Mouse (Mus musculus): ENCODE results near the gene Mex3d.
A peak's percentile ranks its signal among the peaks of the same experiment; 100 is the strongest.
"Not testable (repeated sequence)": the region's sequence is repeated elsewhere in the genome, so short reads cannot be mapped to it uniquely, and the experiment has no call there.

Gene Mex3d

DNA sequence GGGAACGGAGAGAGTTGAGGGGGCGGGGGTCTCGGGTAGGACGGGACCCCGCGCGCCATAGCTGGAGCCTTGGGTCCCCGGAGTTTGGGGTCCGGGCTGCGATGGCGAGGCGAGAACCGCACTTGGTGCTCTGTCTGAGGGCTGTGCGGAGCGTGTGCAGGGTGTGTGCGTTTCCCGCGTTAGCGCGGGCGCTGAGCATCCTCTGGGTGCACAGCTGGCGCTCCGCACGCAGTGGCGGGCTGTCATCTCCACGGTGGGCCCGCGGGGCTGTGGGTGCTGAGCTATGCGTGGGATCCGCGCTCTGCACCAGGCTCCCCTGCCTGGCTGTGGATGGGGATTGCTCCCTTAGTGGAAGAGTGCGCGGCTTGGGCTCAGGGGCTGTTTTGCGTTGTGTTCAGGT lies 30.7 kb downstream of the Mex3d start:
- no peak for DNase-seq (ENCODE audit: low spot score)

DNA sequence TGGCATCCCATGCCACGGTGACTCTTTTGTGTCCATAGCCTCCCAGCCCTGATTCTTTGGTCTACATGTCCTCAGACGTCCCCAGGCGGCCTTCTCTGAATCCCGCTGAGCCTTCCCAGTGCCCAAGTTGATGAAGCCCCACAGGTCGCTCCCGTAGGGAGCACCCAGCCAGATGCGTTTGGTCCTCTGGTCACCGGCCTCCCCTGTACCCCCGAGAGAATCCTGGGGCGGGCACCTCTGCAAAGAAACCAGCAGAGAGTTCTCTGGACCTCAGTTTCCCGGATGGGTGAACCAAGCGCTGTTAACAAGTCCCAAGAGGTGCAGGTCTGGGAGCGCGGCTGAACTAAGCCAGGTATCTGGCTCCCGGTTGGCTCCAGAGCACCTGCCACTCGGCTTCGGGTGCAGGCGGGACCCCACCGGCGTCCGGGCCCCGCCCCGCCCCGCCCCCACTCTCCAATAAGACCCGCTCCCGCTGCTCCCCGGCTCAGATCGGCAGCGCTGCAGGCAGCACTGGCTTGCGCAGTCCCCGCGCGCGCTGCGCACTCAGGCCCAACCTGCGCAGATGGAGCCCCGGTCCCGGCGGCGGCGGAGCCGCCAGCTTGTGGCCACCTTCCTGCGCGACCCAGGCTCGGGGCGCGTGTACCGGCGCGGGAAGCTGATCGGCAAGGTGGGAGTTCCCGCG lies 31.3 kb downstream of the Mex3d start, which contains the start of gene Plk5:
Gene Plk5 (plus strand): TSS at position 459 of the 682 bp plus-strand sequence.
- no peak for DNase-seq (ENCODE audit: low spot score)

DNA sequence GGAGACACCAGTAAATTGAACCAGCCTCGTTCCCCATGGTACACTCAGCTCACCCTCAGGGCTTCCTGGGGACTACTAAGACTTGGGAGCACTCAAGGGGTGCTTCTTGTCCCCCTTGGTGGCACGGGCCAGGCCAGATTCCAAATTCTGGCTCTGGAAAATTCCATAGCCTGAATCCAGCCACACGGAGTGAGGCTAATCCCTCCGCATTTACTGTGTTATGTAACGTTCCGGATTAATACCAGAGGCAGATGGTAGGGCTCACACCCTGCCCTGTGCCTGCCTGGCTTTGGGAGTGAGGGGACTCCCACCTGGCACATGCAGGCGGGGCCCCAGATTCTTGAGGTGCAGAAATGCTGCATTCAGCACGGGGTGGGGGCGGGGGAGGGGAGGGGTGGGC lies 32.0 kb downstream of the Mex3d start:
- no peak for DNase-seq (ENCODE audit: low spot score)

DNA sequence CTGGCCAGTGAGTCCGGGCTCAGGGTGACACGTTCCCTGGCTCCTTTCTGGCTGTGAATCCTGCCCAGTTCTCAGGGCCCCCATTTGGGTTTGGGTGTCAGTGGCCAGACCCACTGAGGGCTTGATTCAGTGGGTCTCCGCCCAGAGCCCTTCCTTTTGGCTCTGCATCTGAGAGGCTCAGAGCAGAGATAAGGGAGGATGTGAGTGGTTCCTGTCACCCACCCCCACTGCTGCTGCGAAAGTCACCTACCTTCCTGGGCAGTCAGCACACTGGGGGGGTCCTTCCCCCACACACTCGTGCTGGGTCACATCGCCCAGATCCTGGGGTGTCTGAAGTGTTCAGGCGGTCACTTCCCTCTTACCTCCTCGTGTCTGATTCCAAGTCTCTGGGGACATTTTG lies 34.7 kb downstream of the Mex3d start:
- no peak for DNase-seq (ENCODE audit: low spot score)

DNA sequence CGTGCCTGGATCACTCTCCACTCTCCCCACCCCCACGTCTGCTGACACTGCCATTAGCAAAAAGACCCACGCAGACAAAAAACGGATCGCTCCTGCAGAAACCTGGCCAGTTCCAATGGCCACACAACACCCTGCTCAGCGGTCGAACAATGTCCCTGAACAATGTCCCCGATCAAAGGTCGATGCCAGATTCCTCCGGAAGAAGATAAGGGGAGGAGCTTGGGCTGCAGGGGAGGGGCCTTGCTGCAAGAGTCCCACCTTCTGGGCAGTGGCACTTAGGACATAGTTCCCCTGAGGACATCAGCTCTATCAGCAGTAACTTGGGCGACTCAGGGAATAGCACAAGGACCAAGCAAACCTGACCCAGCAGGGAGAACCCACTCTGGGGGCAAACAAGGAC lies 35.6 kb downstream of the Mex3d start:
- DNase-seq (ENCODE audit: low spot score), result no peak

- DNase-seq (ENCODE audit: low spot score), result peak; percentile 90
Measured at GRCm38 (mm10) chr10:80350292-80350691, 37.2 kb downstream of the Mex3d start.

DNA sequence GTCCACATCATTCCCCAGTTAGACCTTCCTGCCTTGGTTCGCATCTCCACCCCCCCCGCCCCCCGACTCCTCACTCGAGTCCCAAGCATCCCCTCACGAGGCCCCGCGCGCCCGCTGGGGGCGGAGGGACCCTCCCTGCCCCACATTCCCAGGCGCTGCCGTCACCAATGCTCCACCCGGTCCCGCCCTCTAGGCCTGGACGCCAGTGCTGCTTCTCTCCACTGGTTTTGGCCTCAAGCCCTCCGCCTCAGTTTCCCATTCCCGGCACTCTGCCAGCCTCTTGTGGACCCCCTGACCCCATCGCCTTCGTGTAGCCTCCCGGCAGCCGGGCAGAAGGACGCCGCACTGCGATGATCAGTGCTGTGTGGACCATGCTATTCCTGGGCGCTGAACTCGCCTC lies 38.5 kb downstream of the Mex3d start:
- DNase-seq (ENCODE audit: low spot score), result no peak

DNA sequence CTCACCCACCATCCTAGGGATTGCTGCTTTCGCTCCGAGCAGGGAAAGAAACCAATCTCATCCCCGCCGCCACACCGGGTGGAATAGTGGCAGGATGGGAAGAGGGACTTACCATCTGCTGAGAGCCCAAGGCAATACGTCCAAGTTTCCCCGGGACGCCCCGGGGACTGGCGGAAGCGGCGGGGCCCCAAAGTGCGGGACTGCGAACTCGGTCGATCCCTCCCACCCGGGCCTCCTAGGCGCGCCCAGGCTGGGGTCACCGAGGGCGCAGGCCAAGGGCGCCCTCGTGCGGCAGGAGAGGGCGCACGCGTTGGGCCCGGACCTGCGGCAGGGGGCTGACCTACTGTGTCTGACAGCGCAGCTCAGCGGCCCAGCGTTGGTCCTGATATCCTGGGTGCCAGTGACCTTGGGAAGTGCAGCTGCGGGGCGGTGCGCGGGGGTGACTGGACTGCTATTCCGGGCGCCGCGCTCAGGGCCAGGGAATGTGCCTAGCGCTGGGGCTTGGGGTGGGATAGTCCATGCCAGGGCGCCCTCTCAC lies 39.1 kb downstream of the Mex3d start, which contains the start of gene Adamtsl5:
Gene Adamtsl5 (minus strand): TSS at position 169 of the 538 bp plus-strand sequence.
- DNase-seq (ENCODE audit: low spot score), result peak; percentile 79

DNA sequence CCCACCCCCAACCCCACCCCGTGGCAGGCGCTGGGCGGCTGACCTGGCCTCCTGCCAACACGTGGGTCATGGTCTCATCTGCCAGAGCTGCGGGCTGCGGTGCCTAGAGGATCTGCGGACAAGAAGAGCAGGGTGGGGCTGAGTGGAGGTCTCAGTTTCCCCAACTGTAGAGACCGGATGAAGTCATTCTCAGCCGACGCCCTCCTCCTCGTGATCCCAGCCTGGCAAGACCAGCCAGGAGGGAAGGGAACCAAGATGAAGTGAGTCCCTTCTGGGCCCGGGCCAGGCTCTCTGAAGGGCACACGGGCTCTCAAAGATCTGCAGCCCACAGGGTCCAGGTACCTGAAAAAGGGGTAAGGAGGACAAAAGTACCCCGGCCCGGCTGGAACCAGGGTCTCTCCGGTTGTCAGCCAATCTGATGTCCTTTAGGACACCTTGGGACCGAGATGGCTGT lies 39.9 kb downstream of the Mex3d start:
- DNase-seq (ENCODE audit: low spot score), result peak; percentile 35

GRCm38 (mm10) chr10:80345929-80346328 lies 41.5 kb downstream of the Mex3d start:
- not testable (repeated sequence) for DNase-seq (ENCODE audit: low spot score)

DNA sequence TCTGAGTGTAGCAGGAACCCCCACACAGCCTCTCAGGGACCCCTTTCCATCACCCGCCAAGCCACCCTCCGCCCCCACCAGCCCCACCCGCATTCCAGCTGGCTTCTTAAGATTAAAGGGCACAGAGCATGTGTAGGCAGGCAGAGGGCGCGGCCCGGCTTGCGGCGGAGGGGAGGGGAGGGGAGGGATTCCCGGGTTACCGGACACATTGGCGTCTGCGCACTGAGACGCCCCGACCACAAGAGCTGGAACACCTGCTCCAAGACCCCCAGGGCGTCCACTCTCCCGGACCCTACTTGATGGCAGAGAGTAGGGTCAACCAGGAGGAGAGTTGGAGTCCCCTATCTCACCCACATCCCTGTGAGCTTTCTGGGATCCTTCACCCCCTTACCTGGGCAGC lies 42.3 kb downstream of the Mex3d start:
- no peak for DNase-seq (ENCODE audit: low spot score)

DNA sequence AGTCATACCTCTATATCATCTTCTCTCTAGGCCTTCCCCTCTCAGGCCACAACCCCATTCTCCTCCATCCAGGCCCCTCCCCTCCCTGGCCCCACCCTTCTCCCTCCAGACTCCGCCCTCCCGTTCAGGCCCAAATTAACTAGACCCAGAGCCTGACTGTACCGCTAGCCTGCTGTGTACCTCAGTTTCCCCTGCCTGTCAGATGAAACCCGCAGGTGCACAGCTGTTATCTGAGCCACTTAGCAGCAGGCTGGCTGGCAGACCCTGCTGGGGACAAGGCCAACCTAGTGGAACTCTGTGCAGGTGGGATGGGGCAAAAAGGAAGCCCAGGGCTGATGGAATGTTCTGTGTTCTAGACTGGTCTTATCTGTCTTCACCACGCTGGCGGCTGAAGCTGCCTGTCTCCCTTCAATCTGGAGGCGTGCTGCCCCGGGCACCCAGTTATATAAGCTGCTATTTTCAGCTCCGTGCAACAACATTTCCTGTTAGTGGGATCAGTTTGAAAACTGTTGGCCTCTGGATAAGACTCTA lies 43.3 kb downstream of the Mex3d start:
- DNase-seq (ENCODE audit: low spot score), result no peak

DNA sequence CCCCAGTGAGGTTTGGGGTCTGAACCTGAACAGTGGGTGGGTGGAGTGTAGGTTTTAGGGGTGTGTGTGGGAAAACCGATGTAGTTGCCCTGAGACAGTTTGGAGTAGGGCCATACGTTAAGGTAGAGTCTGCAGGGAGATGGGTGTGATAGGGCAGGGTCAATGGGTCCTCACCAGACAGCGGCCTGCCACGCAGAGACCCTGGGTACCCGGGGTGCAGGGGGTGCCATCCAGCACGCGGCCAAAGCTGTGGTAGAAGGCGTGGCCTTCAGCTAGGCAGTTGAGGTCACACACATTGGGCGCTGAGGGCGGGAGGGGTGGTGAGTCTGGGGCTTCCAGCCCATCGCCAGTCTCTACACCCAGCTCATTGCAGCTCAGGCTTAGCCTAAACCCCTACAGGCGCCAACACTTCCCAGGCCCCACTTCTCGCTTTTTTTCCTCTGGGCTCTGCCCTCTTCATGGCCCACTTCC lies 44.0 kb downstream of the Mex3d start:
- DNase-seq (ENCODE audit: low spot score), result no peak

GRCm38 (mm10) chr10:80342749-80343424 lies 44.6 kb downstream of the Mex3d start:
- no peak for DNase-seq (ENCODE audit: low spot score)

GRCm38 (mm10) chr10:80342305-80342748 lies 45.1 kb downstream of the Mex3d start:
- DNase-seq (ENCODE audit: low spot score), result no peak

GRCm38 (mm10) chr10:80341491-80342304 lies 45.8 kb downstream of the Mex3d start:
- no peak for DNase-seq (ENCODE audit: low spot score)

- DNase-seq (ENCODE audit: low spot score), result no peak
Measured at GRCm38 (mm10) chr10:80341026-80341425, 46.4 kb downstream of the Mex3d start.

GRCm38 (mm10) chr10:80339941-80340750 lies 47.3 kb downstream of the Mex3d start:
- DNase-seq (ENCODE audit: low spot score), result peak; percentile 79

- DNase-seq (ENCODE audit: low spot score), result no peak
Measured at GRCm38 (mm10) chr10:80336263-80336662, 51.2 kb downstream of the Mex3d start.

- DNase-seq (ENCODE audit: low spot score), result peak; percentile 41
Measured at GRCm38 (mm10) chr10:80332525-80332989, 54.9 kb downstream of the Mex3d start.
